Mouse (Mus musculus) cerebellum, postnatal 10 days (tissue): ENCODE results near the gene Med26.

Experiments used
- DNase-seq, 2 experiments: peaks; one replicate each; pipeline ENCODE4 v3.0.0; 2021; ENCODE audit warnings: mixed read lengths in 2 of 2

Gene Med26

GRCm38 (mm10) chr8:72547122-72547801 is 808 bp downstream of the Med26 start:
- DNase-seq = peak in 1 of 2 experiments; percentile 57

DNA sequence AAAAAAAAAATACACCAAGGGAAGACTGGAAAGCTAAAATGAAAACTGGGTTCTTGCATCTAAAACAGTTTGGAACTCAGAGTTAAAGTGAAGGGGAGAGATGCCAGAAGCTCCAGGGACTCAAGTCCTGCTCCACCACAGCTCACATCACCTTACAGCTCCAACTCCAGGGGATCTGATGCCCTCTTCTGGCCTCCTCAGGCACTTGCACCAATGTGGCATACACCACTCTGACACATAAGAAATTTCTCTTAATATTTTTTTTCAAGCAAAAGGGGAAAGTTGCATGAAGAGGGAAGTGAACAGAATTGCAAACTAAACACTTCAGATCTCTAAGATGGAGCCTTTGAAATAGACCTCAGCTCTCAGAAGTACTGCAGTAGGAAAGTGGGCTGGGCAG is 8.8 kb downstream of the Med26 start:
- DNase-seq = peak; percentile 37 to 40

GRCm38 (mm10) chr8:72534888-72535287 is 13.2 kb downstream of the Med26 start:
- no peak for DNase-seq

GRCm38 (mm10) chr8:72532103-72532502 is 16.0 kb downstream of the Med26 start:
- DNase-seq = no peak

DNA sequence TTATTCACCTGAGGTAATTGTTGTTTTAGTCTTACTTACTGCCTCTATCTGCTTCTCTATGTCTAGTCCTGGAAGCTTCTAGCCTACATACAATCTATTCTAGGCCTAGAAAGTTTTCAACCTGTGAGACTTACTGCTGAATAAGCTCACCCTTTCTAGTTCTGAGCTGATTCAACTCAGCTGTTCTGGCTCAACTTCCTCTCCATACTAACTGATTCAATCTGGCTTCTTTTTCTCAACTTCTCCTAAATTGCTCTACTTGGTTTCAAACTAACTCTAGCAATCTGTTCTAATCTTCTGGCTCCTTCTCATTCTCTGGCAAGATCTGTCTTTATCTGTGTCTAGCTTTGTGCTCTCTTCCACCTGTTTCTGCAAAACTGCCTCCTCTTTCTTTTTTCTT is 26.2 kb downstream of the Med26 start:
- DNase-seq = no peak

DNA sequence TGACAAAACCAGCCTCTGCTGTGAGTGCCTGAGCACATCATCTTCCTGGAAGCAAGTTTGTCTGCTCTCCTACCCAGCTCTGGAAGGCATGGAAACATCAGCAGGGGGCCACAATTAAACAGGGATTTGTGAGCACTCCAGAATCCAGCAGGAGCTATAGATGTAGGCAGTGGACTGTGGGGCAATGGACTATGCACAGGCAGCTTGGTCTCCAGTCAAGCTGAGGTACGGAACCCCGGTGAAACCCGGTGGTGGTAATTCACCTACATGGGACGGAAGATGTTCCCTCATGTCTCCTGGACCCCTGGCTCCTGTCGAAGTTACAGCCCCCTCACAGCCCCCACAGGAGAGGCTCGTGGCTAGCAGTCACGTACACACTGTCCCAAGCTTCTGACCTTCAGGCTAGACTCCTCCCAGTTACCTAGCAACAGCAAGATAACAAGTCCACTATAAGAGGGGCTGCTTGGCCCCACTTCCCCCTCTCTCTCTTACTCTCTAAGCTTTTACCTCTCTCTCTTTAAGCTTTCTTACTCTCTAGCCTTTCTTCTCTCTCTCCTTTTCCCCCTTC is 30.6 kb downstream of the Med26 start:
- no peak for DNase-seq

DNA sequence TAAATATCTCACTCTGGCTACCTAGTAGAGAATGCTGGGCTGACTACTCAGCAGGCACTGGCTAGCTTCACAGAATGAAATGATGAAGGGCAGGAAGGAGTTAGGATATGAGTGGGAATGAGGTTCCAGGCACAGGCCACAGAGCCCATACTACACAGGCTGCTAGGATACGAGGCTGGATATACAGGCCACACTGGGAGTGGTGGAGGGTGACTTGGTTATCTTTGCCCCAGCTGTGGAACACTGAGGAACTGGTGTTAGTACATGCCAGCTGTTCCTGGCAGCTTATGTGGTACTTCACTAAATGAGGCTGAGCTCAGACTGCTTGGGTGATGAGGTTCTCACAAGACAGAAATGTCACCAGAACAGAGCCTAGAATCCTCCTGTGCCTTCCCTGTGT is 34.9 kb downstream of the Med26 start:
- no peak for DNase-seq

DNA sequence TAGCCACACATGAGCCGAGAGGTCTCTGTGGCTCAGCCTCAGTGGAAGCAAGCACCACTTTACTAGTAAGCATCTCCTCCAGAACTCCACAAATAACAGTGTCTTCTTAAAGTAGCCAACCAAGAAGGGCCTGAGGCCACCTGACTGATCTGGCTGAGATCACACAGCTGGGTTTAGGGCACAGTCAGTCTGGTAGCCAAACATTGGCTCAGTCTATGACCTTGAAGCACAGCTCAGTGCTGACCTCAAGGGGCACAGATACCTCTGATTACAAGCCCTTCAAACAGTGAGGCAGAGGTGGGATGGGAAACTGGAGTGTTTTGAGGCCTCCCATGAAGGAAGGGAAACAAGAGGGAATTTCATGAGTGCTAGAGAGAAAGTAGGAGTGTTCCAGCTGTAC is 35.4 kb downstream of the Med26 start:
- no peak for DNase-seq

GRCm38 (mm10) chr8:72507505-72507904 is 40.6 kb downstream of the Med26 start:
- DNase-seq = peak; percentile 60 to 80

GRCm38 (mm10) chr8:72504637-72505314 is 43.3 kb downstream of the Med26 start:
- peak; percentile 83 to 87 for DNase-seq

- peak; percentile 77 to 84 for DNase-seq
Observed at GRCm38 (mm10) chr8:72504137-72504536, 43.9 kb downstream of the Med26 start.

GRCm38 (mm10) chr8:72500521-72500931 is 47.5 kb downstream of the Med26 start:
- DNase-seq = peak; percentile 74 to 80

GRCm38 (mm10) chr8:72499521-72500284 is 48.4 kb downstream of the Med26 start:
- DNase-seq = no peak

DNA sequence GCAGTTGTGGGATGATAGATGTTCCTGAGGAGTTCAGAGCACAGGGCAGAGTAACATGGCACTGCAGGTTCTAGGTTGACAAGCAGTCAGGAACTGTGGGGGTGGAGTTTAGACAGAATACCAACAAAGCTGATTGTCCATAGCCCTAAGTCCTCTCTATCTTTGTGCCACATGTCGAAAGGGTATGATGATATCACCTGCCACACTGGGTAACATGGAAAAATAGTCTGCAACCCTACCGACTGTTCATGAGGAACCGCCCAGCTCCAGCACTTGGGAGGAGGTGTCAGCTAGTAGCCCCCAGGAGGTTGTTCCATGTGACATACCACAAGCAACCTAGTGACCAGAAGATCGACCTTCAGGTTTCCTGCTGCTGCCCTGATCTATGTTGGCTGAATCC is 49.5 kb downstream of the Med26 start:
- no peak for DNase-seq

DNA sequence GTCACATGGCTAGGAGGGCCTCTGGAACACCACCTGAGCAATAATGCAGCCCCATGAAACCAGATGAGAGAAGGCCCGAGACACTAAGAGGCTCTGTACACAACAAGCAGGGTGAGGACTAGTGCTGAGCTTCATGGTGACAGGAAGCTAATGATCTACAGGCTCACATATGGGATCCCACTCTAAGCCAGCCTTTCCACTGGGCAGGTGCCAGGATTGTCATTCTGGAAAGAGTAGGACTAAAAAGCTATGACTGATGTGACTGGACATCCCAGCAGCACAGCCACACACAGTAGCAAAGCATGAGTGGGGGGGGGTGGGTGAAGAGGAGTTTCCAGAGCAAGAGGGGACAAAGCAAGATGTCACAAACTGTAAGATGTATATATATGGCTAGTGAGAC is 50.2 kb downstream of the Med26 start:
- peak; percentile 65 to 77 for DNase-seq

GRCm38 (mm10) chr8:72496217-72496616 is 51.9 kb downstream of the Med26 start:
- peak in 1 of 2 experiments; percentile 28 for DNase-seq

DNA sequence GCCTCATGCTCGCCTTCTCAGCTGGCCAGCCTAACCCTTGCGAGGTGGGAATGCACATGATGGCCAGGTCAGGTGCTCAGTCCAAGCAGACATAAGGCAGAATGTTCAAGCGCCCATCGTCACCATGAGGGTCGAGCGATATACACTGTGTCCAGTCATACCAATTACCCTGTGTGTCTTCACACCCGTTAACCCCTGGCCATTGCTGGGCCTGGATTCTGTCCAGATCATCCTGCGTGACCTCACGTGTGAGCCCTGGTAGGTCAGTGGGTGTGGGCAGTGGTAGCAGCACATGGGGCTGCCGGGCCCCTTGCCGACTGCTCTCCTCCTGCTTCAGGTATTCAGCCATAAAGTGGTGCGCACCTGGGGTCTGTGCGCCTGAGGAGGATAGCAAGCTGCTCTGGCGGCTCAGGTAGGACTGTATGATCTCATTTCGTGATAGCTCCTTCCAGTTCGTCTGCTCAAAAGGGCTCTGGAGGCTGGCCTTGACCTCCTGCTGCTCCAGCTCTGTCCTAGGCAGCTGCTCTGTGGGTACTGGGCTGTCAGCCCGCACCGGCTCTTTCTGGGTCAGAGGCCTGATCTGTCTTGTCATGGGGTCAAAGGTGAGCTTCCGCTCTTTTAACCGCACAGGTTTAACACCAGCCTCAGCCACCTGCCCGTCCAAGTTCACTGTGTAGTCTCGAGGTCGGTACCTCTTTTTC is 52.5 kb downstream of the Med26 start:
- DNase-seq = peak in 1 of 2 experiments; percentile 33

GRCm38 (mm10) chr8:72493381-72493780 is 54.7 kb downstream of the Med26 start:
- no peak for DNase-seq

GRCm38 (mm10) chr8:72492622-72493081 is 55.4 kb downstream of the Med26 start:
- DNase-seq = peak; percentile 100

- peak; percentile 53 to 58 for DNase-seq
Observed at GRCm38 (mm10) chr8:72491680-72492621, 56.1 kb downstream of the Med26 start, which contains the start of gene Slc35e1. TSS of gene Slc35e1 (minus strand) at chr8:72492614.

DNA sequence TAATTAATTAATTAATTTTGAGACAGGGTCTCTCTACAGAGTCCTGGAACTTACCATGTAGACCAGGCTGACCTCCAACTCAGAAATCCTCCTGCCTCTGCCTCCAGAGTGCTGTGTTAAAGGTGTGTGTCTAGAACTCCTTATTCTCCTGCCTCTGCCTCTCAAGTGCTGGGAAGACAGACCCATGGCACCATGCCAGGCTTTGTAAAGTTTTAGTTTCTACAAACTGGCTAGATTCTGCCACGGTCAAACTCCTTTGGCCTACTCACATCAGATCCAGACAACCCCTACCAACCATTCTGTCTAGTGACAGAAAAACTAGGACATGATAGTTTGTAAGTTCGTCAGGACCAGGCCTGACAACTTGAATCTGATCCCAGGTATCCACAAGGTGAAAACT is 57.1 kb downstream of the Med26 start:
- peak; percentile 45 to 59 for DNase-seq
